ENCODE assay signal across 8 mouse cellular contexts in the genomic region with DNA sequence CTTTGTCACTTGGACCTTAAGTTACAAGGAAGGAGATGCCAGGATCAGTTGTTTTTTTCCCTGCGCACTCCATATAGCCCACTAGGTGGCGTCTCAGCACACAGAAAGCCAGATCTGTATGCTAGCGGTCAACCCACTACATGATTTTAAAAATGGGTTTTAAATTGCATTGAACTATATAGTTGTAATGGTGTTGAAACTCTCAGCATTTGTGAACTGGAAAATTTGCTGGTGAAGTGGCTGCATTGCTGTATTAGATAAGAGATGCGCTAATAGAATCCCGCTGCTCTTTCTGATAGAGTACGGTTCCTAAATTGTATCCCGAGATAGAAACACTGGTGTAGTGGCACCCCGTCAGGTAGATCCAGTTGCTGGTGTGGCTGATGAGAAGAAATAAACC.
DNase-seq lines count a peak whose midpoint lies in the region; ATAC-seq and TF ChIP-seq lines count a peak whose summit lies in the region.

No protein-coding gene starts in this region.

- H3K79me2 ChIP-seq in MEL (ENCODE audit: control insufficient read depth, insufficient read depth, low read length, poor library complexity): no peaks in the 10 kb centered on the region

- peak overlapping the region; percentile 25; the same call in 1 of the 2 replicates for H3K4me2 ChIP-seq in lung, embryonic 14.5 days

- H3K4me3 ChIP-seq in MEL (ENCODE audit: control insufficient read depth in 1 of 2, insufficient read depth in 1 of 2, low read depth in 2 of 2, low read length in 2 of 2): no peak overlapping the region
- peak overlapping the region; percentile 38 for H3K4me3 ChIP-seq in forebrain, embryonic 10.5 days
- no peak overlapping the region for H3K4me3 ChIP-seq in lung, embryonic 14.5 days (ENCODE audit: low read depth, low read length)

- ATAC-seq in lung, embryonic 14.5 days (ENCODE audit: insufficient read depth): peak; percentile 79

- no peak overlapping the region for H3K27ac ChIP-seq in MEL (ENCODE audit: control insufficient read depth, low read depth, low read length)
- no peak overlapping the region for H3K27ac ChIP-seq in forebrain, embryonic 10.5 days
- H3K27ac ChIP-seq in lung, embryonic 14.5 days (ENCODE audit: low read depth): no peak overlapping the region

- no peak overlapping the region for H3K9ac ChIP-seq in MEL (ENCODE audit: control insufficient read depth, low read depth, low read length, poor library complexity, severe bottlenecking)
- no peak overlapping the region for H3K9ac ChIP-seq in lung, embryonic 14.5 days

- H3K27me3 ChIP-seq in MEL (ENCODE audit: control insufficient read depth in 1 of 2, insufficient read depth in 2 of 2, low read length in 2 of 2): no peaks in the 10 kb centered on the region
- H3K27me3 ChIP-seq in forebrain, embryonic 10.5 days (ENCODE audit: poor library complexity, severe bottlenecking): peaks cover 27% of the 10 kb centered on the region
- H3K27me3 ChIP-seq in lung, embryonic 14.5 days (ENCODE audit: insufficient read depth, low read length): no peaks in the 10 kb centered on the region

- 31% methylated on average over 8 of the region's 8 CpGs for WGBS in forebrain, embryonic 10.5 days
- WGBS in lung, embryonic 14.5 days: 31% methylated on average over 8 of the region's 8 CpGs

- no peaks in the 10 kb centered on the region for H3K9me3 ChIP-seq in MEL (replicated peaks; ENCODE audit: insufficient read depth, low read length)
- no peaks in the 10 kb centered on the region for H3K9me3 ChIP-seq in forebrain, embryonic 10.5 days
- H3K9me3 ChIP-seq in lung, embryonic 14.5 days (ENCODE audit: low read depth, low read length): no peaks in the 10 kb centered on the region

- TF ChIP-seq CTCF in MEL (IDR thresholded peaks at IDR 0.05 in 2 of 3, conservative IDR thresholded peaks at IDR 0.05 in 1 of 3; ENCODE audit: control insufficient read depth in 1 of 3, insufficient read depth in 1 of 3, low read depth in 2 of 3, low read length in 3 of 3, poor library complexity in 1 of 3, severe bottlenecking in 1 of 3): peak; percentile 41 to 72 (median 62)
- TF ChIP-seq CTCF in lung, embryonic 14.5 days (IDR thresholded peaks at IDR 0.05; ENCODE audit: low read depth): peak; percentile 92

- no peaks in the 10 kb centered on the region for H3K36me3 ChIP-seq in MEL (ENCODE audit: control insufficient read depth in 1 of 2, insufficient read depth in 2 of 2, low read length in 2 of 2)
- no peaks in the 10 kb centered on the region for H3K36me3 ChIP-seq in forebrain, embryonic 10.5 days (replicated peaks)
- no peaks in the 10 kb centered on the region for H3K36me3 ChIP-seq in lung, embryonic 14.5 days (ENCODE audit: insufficient read depth)

- TF ChIP-seq RAD21 in MEL (IDR thresholded peaks at IDR 0.05; ENCODE audit: low read depth, low read length): peak; percentile 68

- peak; percentile 27 for DNase-seq in MEL (ENCODE audit: low read depth, low spot score)
- peak; percentile 25 for DNase-seq in c-Kit-positive CD71-negative TER-119-negative erythroid progenitor cells, embryonic 14.5 days (ENCODE audit: low read depth)
- peak; percentile 53 for DNase-seq in forebrain, embryonic 10.5 days (ENCODE audit: extremely low spot score, low spot score)
- DNase-seq in heart, postnatal 10 days: peak; percentile 63 to 78
- peak; percentile 75 to 78 for DNase-seq in kidney, postnatal 4 days
- peak; percentile 90 for DNase-seq in lung, embryonic 14.5 days
- DNase-seq in retina, embryonic 14.5 days (ENCODE audit: low spot score): peak; percentile 87
- no peak for DNase-seq in spleen, postnatal 14 days (ENCODE audit: low spot score in 2 of 2)

- TF ChIP-seq EP300 in MEL (IDR thresholded peaks at IDR 0.05; ENCODE audit: low read depth in 1 of 2, low read length in 2 of 2): no peak

- no peaks in the 10 kb centered on the region for H3K4me1 ChIP-seq in MEL (ENCODE audit: control insufficient read depth in 1 of 2, insufficient read depth in 2 of 2, low read length in 2 of 2)
- peaks cover 35% of the 10 kb centered on the region for H3K4me1 ChIP-seq in forebrain, embryonic 10.5 days
- no peaks in the 10 kb centered on the region for H3K4me1 ChIP-seq in lung, embryonic 14.5 days (ENCODE audit: insufficient read depth)

- intact Hi-C loops in heart, postnatal 10 days (cut with DNase I): loop anchor here (1.0 to 5.0 kb wide), 2 partner anchors 261 to 524 kb away; a partner anchor contains a TSS

- no peak for TF ChIP-seq POLR2A in MEL (IDR thresholded peaks at IDR 0.05; ENCODE audit: control insufficient read depth in 1 of 2, insufficient read depth in 1 of 2, low read depth in 1 of 2, low read length in 2 of 2, poor library complexity in 1 of 2)

TF ChIP-seq in MEL, 35 proteins besides CTCF, POLR2A, EP300 and RAD21:
- TF ChIP-seq MEF2A (IDR thresholded peaks at IDR 0.05; ENCODE audit: extremely low read depth, insufficient replicate concordance, low read depth, low read length, poor library complexity, severe bottlenecking) (no peak), SMC3 (IDR thresholded peaks at IDR 0.05; ENCODE audit: low read depth, low read length) (peak; percentile 69), ZC3H11A (IDR thresholded peaks at IDR 0.05; ENCODE audit: low read depth, low read length) (peak; percentile 68)
TF ChIP-seq in MEL: peak in this region for 2.

Comparison
In these comparisons a context has a peak if more than half of its experiments do, and no peak if none do; other contexts are left out.
1. DNase-seq: peak in MEL (single experiment), c-Kit-positive CD71-negative TER-119-negative erythroid progenitor cells, embryonic 14.5 days (single experiment), forebrain, embryonic 10.5 days (single experiment), heart, postnatal 10 days (2 of 2), kidney, postnatal 4 days (2 of 2), lung, embryonic 14.5 days (single experiment) and retina, embryonic 14.5 days (single experiment); none in spleen, postnatal 14 days (0 of 2).